Mouse (Mus musculus) left cerebral cortex, postnatal 4 days (tissue): ENCODE results near the gene Nme6. TPM values are rescaled to one million over a fixed set of nuclear protein-coding genes. Genes with fewer than 3 reads are reported as not detected.
"Not testable (repeated sequence)": the region's sequence is repeated elsewhere in the genome, so short reads cannot be mapped to it uniquely, and the experiment has no call there.

ENCODE experiments used
- DNase-seq: peaks from one replicate; pipeline ENCODE4 v3.0.0-alpha.2; 2022
- intact Hi-C: fragments of 180-260 bp; cut with DNase I; formaldehyde crosslinking; loops from one replicate; pipeline ENCODE4 v1.15.1; 2025
- total RNA-seq, 2 experiments: library from RNA; stranded (reverse); gene quantifications; 2 replicates each; pipeline ENCODE4 v1.2.3; 2021

Nme6 gene
- total RNA-seq = 10 to 100 TPM; 22.7 to 25.3 TPM

DNA sequence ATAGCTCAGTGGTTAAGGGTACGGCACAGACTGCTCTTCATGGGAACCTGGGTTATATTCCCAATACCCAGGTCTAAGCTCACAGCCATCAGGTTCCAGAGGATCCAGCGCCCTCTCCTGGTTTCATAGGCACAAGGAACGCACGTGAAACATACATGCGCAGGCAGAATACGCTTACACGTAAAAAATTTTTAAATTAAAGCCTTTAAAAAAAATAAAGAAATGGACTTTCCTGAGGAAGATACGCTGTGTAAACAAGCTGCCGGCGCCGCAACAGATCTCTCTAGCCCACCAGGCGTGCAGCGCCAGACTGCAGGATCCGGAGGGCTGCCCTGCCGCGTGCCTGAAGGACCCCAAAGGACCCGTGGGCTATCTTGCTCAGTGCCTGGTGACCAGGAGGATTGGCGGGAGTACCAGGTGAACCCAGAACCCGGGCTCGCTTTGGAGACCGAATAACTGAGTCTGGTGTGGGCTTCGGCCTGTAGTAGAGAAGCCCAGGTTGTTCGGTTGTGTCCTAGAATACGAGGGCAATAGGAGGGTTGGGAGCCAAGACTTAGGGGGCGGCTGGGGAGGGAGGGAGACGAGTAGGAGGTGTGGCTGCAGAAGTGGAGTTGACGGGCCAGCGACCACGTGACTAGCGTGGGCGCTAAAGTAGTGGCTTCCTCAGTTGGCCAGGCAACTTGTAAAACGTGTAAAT lies at the start of gene Nme6:
Gene Nme6 (plus strand): TSS at position 359 of the 697 bp plus-strand sequence.
- DNase-seq = peak; percentile 87
- intact Hi-C loops = loop anchor here (5.0 kb wide), 1 partner anchor 745 kb away; no protein-coding TSS in a partner anchor

DNA sequence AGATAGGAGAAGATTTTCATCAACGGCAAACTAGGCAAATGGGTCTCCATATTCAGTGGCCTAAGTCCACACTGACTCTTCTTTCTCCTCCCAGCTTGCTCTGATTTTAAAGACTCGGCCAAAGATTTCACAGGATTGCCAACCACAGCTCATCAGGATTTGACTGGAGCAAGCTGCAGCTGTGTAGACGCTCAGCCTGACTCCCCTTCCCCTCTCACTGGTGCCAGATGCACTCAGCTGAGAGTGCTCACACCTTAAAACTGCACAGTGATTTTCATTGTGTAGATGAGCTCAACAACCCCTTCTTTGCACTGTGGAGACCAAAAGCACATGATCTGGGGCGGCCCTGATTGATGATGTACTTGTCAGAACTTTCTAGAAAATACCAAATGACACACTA lies 42.0 kb upstream of the Nme6 start, which contains the start of gene Fbxw27:
Gene Fbxw27 (minus strand): TSS at position 101 of the 400 bp plus-strand sequence.
- intact Hi-C loops, DNase-seq: not testable (repeated sequence)

- intact Hi-C loops = no loop called here
- DNase-seq = no peak
These were observed 37.3 kb upstream of the Nme6 start for GRCm38 (mm10) chr9:109795221-109795620.

DNA sequence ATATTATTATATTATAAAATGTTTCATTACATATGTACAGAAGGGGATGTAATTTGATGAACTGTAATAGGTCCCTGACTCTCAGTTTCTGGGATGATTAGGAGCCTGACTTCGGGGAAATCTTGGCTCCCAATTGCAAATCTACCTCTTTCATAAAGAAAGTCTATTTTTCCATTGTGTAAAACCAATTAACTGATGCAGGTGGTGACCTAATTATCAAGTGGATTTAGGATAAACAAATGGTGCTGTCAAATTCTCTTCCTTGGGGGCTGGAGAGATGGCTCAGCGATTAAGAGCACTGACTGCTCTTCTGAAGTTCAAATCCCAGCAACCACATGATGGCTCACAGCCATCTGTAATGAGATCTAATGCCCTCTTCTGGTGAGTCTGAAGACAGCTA lies 36.7 kb upstream of the Nme6 start:
- intact Hi-C loops = no loop called here
- DNase-seq = no peak

DNA sequence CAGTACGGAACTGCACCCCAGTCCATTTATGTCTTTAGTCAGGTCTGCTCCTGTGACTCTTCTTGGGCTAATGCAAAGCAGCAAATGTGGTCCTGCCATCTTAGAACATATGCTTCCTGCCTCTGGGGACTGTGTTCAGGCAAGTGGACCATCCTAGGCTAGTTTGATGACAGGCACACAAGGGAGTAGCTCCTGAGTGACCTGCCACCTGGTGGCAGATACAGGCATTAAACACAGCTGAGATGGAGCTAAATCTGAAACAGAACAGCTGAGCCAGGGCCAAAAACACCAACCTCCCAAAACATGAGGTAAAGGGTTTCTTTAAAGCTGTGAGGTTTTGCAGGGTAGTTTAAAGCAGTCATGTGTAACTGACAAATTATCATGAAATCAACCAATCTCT lies 34.5 kb upstream of the Nme6 start:
- intact Hi-C loops = no loop called here
- peak; percentile 14 for DNase-seq

GRCm38 (mm10) chr9:109805596-109805995 lies 27.0 kb upstream of the Nme6 start:
- DNase-seq, intact Hi-C loops: not testable (repeated sequence)

DNA sequence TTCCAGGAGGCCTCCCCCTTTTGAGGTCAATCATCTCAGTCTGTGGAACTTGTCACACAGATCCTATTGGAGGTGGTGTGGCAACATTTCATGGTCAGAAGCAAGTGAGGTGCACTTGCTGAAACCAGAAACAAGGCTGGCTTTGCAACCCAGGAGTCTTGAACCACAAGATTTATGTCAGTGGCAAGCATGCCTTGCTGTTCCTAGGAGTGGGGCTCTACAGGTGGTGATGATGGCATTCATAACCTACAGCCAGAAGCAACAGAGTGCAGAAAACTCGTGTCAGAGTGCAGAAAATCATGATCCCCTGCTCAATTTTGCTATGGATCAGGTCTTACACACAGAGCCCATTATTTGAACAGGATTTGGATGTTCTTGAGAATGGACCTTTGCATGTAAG lies 26.3 kb upstream of the Nme6 start:
- intact Hi-C loops = no loop called here
- DNase-seq = no peak

DNA sequence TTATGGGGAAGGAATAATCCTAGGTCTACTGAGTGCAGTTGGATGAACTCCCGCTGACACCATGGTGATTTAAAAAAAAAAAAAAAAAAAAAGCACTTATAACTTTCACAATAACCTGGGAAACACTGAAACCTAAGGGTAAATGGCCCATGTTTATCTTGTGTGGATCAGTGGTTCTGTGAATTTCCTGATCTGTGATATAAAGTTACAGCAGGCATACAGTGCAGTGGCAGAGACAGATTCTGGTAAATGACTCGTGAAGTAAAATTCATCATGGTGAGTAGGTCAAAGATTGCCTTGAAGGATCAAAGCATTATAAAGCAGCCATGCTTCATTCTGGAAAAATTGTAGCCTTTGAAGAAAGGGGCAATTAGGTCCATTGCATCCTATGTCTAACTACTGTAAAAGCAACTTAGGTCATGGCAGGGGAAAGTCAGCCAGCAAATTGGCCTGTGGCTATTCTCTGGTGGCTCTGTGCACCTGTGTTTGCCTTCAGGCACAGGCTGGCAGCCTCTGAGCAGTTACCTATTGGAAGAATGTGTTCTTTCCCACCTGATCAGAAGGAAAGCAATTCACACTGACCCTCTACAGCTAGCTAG lies 25.8 kb upstream of the Nme6 start:
- intact Hi-C loops = no loop called here

DNA sequence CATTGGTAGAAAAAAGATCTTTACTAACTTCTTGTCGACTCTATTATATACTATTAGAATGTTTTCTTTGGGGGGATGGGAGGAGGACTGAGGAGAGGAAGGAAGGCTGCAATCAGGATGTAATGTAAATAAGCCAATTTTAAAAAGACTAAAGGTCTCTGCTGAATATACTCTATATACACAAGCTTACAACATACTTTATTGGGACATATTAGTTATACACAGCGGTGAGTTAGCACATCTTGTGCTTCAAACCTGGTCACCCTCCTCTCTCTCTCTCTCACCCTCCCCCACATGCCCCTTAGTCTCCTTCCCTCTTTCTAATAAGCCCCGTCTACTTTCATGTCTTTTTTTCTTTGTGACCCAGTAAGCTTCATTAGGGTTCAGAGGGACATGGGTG lies 24.7 kb upstream of the Nme6 start:
- intact Hi-C loops = no loop called here
- no peak for DNase-seq

More for the DNA sequence above, 25.8 kb upstream of the Nme6 start:
- DNase-seq = no peak

DNA sequence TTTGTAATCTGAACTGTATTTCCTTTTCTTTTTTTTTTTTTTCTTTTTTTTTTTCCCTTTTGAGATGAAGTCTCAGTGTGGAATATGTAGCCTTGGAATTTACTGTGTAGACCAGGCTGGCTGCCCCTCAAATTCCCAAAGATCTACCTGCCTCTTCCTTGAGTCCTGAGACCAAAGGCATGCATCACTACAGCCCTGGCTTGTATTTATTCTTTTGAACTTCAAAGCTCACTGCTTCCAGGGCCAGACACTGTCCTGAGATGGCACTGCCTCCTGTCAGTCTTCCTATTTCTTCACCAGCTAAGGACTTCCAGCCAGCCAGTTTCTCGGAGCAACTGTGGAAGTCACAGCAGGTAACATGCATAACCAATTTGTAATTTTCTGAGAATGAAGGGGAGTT lies 20.6 kb upstream of the Nme6 start, which contains the start of gene Spink8:
Gene Spink8 (plus strand): TSS at position 301 of the 400 bp plus-strand sequence.
- no peak for DNase-seq
- intact Hi-C loops = no loop called here

- intact Hi-C loops = no loop called here
- no peak for DNase-seq
These were observed 19.1 kb upstream of the Nme6 start for GRCm38 (mm10) chr9:109813424-109813823.

DNA sequence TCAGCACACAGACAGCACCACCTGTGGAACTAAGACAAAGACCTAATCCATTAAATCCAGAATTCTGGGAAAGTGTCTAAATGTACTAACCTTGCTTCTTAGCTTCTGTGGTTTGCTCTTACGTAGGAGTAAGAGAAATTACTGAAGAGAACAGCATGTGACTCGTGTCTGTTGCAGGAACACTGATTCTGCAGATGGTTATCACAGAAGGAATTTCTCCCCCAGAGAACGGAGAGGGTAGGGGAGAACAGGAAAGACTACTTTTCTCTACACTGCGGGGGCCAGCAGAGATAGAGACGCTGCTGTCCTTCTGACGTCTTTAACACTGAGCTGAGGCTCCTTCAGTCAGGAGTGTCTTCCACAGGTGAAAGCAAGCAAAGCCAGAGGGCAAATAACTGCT lies 16.2 kb upstream of the Nme6 start:
- DNase-seq = no peak
- intact Hi-C loops = no loop called here

DNA sequence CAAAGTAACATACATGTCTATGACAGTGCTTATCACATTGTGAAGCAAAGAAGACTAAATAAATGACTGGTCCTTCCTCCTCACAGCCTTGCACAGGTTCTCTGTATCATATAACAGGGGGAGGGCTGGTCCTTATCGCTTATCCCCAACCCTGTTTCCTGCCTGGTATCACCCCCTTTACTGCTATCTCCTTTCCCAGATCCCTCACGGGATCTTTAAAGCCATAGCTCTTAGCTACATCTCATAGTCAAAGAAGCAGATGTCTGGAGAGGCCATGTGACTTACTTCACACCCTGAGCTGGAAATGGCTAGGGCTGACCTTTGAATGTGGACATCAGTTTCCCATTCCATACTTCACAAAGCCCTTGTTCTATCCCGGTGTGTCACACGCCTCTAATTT lies 6.8 kb upstream of the Nme6 start:
- DNase-seq = no peak
- intact Hi-C loops = no loop called here

DNA sequence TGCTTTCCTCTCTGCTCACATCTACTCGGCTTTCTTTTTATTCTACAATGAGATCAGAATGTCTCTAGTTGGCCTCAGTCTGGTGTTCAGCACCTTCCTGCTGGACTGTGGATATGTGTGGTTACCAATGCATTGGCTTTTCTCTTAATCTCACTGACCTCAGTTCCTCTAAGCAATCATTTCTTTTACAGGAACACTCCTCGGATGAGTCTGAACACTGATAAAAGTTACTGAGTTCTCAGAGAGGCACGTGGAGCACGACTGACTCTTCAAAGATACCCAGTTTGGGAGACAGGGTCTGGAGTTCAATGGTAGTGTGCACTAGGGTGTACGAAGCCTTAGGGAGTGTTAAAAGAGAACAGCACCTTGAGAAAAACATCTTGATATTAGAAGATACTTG lies 6.4 kb upstream of the Nme6 start:
- DNase-seq = no peak
- intact Hi-C loops = no loop called here

GRCm38 (mm10) chr9:109833088-109833412 lies 501 bp downstream of the Nme6 start:
- intact Hi-C loops = loop anchor here (5.0 kb wide), 1 partner anchor 746 kb away; no protein-coding TSS in a partner anchor
- no peak for DNase-seq

DNA sequence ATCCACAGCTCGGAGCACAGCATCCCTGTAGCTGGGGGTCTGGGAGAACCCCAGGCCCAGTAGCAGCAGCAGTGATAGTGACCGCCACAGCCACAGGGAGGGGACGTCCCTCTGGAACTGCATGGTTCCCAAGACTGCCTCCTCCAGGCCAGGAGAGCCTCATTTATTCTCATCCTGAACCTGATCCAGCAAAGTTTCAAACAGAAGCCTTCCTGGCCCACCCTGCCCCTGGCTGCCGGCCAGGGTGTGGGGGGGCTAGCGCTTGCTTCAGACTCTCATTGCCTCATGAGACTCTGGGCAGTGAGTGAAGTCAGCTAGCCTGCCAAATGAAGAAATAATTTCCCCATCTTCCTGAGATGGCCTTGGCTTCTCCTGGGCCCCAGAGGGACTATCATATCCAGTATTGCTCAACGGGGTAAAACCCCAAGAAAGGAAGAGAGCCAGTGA lies 16.8 kb downstream of the Nme6 start, which contains the start of gene Camp:
Gene Camp (minus strand): TSS at position 306 of the 447 bp plus-strand sequence.
- peak; percentile 48 for DNase-seq
- intact Hi-C loops = no loop called here

DNA sequence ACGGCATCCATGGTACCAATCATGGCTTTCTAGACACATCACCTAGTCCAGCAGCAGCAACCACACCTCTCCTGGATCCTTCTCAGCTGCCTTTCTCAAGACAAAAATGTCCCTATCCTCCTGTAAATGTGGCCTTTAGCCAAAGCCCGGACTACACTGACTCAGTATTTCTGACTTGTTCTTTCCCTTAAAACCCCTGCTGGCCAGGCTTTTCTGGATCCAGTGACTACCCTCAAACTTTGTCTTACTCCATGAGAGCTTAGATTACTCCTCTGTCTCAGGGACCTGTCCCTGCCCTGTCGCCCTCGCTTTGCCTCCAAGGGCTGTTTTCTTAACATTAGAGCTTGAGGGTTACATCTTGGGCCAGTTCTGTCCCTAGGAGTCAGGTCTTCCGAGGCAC lies 17.6 kb downstream of the Nme6 start:
- intact Hi-C loops = no loop called here
- no peak for DNase-seq

DNA sequence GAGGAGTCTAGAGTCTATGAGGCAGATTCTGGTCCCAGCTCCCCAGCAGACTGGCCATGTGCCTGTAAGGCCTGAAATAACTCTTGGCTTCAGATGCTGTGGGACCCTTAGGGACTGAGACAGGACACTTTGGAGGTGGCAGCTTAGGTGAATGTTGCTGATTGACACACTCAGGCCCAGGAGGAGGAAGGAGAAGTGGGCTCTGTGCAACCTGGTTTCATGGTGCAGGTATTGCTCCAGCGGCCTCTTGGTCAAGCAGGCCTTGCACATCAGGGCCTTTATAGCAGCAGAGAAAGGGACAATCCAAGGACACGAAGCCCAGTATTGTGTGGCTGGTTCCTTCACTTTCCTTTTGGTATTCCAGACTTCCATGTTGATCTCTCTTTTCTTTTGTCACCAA lies 21.8 kb downstream of the Nme6 start:
- DNase-seq = no peak
- intact Hi-C loops = no loop called here

GRCm38 (mm10) chr9:109855947-109856346 lies 23.4 kb downstream of the Nme6 start:
- DNase-seq = no peak

DNA sequence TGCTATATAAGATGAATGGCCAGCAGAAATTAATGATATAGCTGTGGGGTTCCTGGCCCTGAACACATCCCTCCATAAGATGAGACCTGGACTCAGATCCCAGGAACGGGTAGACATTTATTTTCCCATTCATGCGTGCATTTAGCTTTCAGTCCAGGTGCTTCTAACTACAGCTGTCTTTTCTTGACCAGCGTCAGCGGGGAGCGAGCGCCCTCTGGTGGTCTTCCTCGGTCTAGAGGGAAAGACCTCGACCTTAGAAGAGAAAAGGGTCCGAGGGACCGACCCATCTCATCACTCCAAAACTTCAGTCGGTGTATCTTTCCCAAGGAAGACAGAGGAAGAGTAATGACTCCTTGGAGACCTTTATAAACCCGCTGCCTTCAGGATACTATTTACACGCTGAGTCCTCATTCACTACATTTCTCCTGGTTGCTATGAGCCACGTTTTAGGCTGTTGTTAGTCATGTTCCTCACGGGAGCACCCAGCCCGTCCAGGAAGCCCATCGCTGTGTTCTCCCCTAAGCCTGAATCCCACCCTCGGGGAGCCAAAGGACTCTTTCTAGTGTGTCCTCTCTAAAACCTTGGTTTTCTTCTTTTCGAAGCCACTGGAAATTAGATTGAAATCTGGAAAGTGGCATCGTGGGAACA lies 30.0 kb downstream of the Nme6 start:
- DNase-seq = peak; percentile 86
- intact Hi-C loops = no loop called here

More at GRCm38 (mm10) chr9:109855947-109856346, 23.4 kb downstream of the Nme6 start:
- intact Hi-C loops = no loop called here

DNA sequence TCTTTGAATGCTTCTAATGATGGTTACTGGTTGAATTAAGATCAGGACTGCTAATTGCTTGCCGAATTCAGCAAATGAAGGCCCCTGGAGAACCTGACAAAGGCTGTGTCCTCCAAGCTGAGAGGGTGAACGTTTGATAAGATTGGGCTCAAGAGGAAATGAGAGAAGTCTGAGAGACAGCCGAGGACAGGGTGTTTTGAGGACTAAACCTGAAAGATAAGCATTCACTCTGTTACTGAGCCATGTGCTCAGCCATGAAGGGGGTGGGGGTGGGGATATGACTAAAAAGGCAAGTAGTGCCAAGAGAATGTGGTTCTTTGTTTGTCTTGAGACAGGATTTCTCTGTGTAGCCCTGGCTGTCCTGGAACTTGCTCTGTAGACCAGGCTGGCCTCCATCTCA lies 30.5 kb downstream of the Nme6 start:
- intact Hi-C loops = no loop called here
- no peak for DNase-seq

DNA sequence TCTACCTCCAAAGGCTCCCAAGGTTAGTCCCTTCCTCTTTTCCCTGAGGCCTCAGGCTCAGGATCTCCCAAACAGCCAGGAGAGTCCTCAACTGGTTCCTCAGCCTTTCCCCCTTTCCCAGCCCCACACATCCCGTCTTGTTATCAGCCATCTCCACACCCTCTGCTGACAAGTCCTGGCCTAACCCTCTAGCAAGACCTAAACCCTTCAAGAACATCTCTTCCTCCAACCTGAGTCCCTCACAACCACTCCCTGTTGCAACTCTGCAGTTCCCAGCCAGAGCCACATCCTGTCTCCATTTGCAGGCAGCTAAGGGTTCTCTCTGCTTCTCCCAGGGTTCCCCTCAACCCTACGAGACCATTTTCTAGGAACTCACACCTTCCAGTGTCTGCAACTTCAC lies 33.7 kb downstream of the Nme6 start:
- intact Hi-C loops = no loop called here
- no peak for DNase-seq
